Mouse (Mus musculus): Measurements from ENCODE around the gene Trub2. TPM values are rescaled to one million over a fixed set of nuclear protein-coding genes. Genes with fewer than 3 reads are reported as not detected.

Gene Trub2
- 10 to 100 TPM; 24.4 to 32.5 TPM for total RNA-seq (2021)
- polyA plus RNA-seq (2012; rRNA removed): 34.0 and 44.3 TPM in 2 replicates
- long read RNA-seq, transcript Trub2-201 (8 exons, 3,408 nt): major isoform, 9 of 27 reads
- long read RNA-seq, partial matches to known transcripts: 4 of 27 reads
- long read RNA-seq, other reads (novel, unspliced or antisense): 14 of 27 reads

DNA sequence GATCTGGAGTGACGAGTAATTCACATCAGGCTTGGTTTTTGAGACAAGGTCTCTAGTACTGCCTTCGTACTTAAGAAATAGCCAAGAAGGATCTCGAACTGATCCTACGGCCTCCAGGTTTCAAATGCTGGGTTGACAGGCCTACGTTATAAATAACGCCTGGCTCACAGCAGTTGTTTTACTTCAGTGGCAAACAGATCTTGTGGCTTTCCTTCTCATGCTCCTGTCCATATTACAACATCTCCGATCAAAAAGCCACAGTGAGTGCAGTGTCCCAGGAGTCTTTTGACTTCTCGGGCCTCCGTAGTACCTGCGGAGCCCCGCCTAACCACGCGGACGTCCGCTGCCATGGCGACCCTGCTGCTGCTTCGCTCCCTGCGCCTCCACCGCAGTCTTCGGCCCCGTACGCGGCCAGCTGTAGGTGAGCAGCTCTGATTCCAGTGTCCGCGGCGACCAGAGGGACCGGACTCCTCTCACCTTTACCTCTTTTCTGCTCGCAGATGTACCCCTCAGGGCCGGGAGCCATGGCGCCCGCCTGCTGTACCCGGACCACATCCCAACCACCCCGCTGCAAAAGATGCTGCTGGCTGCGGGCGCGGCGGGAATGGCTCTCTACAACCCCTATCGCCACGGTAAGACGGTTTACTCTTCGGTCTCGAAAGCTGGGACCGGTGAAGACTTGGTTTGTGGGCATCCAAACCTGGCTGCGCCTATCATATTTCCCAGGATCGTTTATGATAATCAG, at the start of gene Trub2:
Gene Trub2 (minus strand): TSS at position 566 of the 745 bp plus-strand sequence.
- Histone ChIP-seq H3K27me3 (ENCODE audit: control insufficient read depth, insufficient read depth, low read length) (no peaks in the 10 kb centered on the region), H3K36me3 (ENCODE audit: control insufficient read depth, insufficient read depth, low read length) (no peaks in the 10 kb centered on the region), H3K9ac (ENCODE audit: low read depth, low read length) (peak within 1 kb of the TSS; percentile 88), H3K79me2 (replicated peaks; ENCODE audit: control insufficient read depth, insufficient read depth, low read length) (no peaks in the 10 kb centered on the region; the same call in 1 of the 2 replicates), H3K4me3 (peak within 1 kb of the TSS; percentile 71), H3K4me1 (ENCODE audit: control insufficient read depth, insufficient read depth, low read length) (no peaks in the 10 kb centered on the region), H3K27ac (peak within 1 kb of the TSS; percentile 60)
- DNase-seq: peak; percentile 88 to 89
- TF ChIP-seq CTCF (IDR thresholded peaks at IDR 0.05) (no peak), EP300 (IDR thresholded peaks at IDR 0.05; ENCODE audit: insufficient read depth, low read depth, low read length) (no peak), POLR2A (IDR thresholded peaks at IDR 0.05; ENCODE audit: insufficient read depth, low read depth, low read length) (no peak)
- under 1% methylated on average over 45 of the region's 45 CpGs for WGBS
- intact Hi-C loops (cut with DNase I): loop anchor here (2.0 kb wide), 2 partner anchors 15 to 39 kb away; partner anchors contain the start of gene Slc27a4

DNA sequence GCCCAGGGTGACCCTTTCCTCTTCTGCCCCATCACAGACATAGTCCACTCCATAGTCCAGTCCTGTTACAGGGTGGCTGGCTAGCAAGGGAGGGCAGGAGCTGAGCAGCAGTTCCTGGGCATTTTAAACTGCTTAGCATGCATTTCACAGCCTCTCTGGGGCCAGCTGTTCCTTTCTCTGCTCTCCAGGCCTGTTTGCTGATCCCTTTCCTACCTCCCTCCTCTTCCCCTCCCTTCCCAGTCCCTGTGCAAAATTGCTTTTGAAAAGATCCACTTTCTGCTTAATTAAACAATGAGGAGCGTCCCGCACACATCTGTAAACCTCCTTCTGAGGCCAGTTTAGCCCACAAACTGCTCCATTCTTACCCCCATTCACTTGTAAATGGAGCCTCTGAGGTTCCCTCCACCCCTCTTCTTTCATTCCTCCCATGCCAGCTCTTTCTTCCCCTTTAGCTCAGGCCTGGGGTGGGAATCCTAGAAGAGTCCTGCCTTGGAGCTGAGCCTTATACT, 47.1 kb upstream of the Trub2 start:
- no peaks in the 10 kb centered on the region for H3K36me3 ChIP-seq (ENCODE audit: control insufficient read depth, insufficient read depth, low read length)
- no peak overlapping the region for H3K27ac ChIP-seq
- H3K79me2 ChIP-seq (replicated peaks; ENCODE audit: control insufficient read depth, insufficient read depth, low read length): no peaks in the 10 kb centered on the region; the same call in 1 of the 2 replicates
- intact Hi-C loops (cut with DNase I): no loop called here
- no peak for DNase-seq
- H3K27me3 ChIP-seq (ENCODE audit: control insufficient read depth, insufficient read depth, low read length): no peaks in the 10 kb centered on the region
- 82% methylated on average over 2 of the region's 2 CpGs for WGBS
- H3K4me1 ChIP-seq (ENCODE audit: control insufficient read depth, insufficient read depth, low read length): no peaks in the 10 kb centered on the region
- TF ChIP-seq CTCF (IDR thresholded peaks at IDR 0.05): no peak
- no peak for TF ChIP-seq EP300 (IDR thresholded peaks at IDR 0.05; ENCODE audit: insufficient read depth, low read depth, low read length)
- no peak for TF ChIP-seq POLR2A (IDR thresholded peaks at IDR 0.05; ENCODE audit: insufficient read depth, low read depth, low read length)
- no peak overlapping the region for H3K9ac ChIP-seq (ENCODE audit: low read depth, low read length)
- no peak overlapping the region for H3K4me3 ChIP-seq

DNA sequence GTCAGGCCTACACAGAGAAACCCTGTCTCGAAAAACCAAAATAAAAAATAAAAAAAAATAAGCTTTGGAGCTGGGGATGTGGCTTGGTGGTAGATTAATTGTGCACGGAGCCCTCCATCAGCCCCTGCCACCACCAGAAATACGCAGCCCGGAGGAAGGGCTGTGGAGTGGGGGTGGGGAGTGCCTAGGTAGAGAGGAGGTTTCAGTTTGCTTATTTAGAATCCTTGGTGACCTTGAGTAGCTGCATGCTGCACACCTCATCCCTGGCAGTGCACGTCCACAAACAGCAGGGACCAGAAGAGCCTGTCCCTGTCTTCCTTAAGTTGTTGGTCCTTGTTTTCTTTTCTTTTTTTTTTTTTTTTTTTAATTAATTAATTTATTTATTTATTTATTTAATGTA, 45.5 kb upstream of the Trub2 start:
- Histone ChIP-seq H3K4me1 (ENCODE audit: control insufficient read depth, insufficient read depth, low read length) (no peaks in the 10 kb centered on the region), H3K36me3 (ENCODE audit: control insufficient read depth, insufficient read depth, low read length) (no peaks in the 10 kb centered on the region), H3K79me2 (replicated peaks; ENCODE audit: control insufficient read depth, insufficient read depth, low read length) (peaks cover 4% of the 10 kb centered on the region; the same call in 1 of the 2 replicates), H3K9ac (ENCODE audit: low read depth, low read length) (no peak overlapping the region), H3K27me3 (ENCODE audit: control insufficient read depth, insufficient read depth, low read length) (no peaks in the 10 kb centered on the region), H3K27ac (no peak overlapping the region), H3K4me3 (no peak overlapping the region)
- no peak for TF ChIP-seq POLR2A (IDR thresholded peaks at IDR 0.05; ENCODE audit: insufficient read depth, low read depth, low read length)
- no peak for TF ChIP-seq EP300 (IDR thresholded peaks at IDR 0.05; ENCODE audit: insufficient read depth, low read depth, low read length)
- no peak for TF ChIP-seq CTCF (IDR thresholded peaks at IDR 0.05)
- intact Hi-C loops (cut with DNase I): no loop called here
- WGBS: 95% methylated on average over 5 of the region's 5 CpGs
- DNase-seq: no peak

DNA sequence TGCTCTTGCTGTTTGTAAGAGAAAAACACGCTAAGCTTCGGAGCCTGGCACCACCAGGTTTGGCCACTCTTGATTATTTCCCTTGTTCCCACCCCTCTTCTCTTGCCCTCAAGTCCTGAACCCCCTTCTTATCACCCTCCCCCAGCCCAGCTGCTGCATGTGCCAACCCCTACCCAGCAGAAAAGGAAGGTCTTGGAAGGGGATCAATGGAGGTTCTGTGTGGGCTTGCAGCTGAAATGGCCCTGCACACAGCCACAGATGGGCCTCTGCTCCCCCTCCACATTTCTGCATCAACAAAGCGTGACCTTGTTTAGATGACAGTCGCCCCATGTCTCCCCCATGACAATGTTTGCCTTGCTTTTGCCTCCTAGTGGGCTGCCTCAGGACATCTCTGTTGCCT, 42.8 kb upstream of the Trub2 start:
- 82% methylated on average over 4 of the region's 4 CpGs for WGBS
- TF ChIP-seq CTCF (IDR thresholded peaks at IDR 0.05) (no peak), POLR2A (IDR thresholded peaks at IDR 0.05; ENCODE audit: insufficient read depth, low read depth, low read length) (no peak), EP300 (IDR thresholded peaks at IDR 0.05; ENCODE audit: insufficient read depth, low read depth, low read length) (no peak)
- Histone ChIP-seq H3K9ac (ENCODE audit: low read depth, low read length) (no peak overlapping the region), H3K79me2 (replicated peaks; ENCODE audit: control insufficient read depth, insufficient read depth, low read length) (peaks cover 14% of the 10 kb centered on the region), H3K4me3 (no peak overlapping the region), H3K27me3 (ENCODE audit: control insufficient read depth, insufficient read depth, low read length) (no peaks in the 10 kb centered on the region), H3K4me1 (ENCODE audit: control insufficient read depth, insufficient read depth, low read length) (peaks cover 3% of the 10 kb centered on the region), H3K36me3 (ENCODE audit: control insufficient read depth, insufficient read depth, low read length) (no peaks in the 10 kb centered on the region), H3K27ac (no peak overlapping the region)
- no peak for DNase-seq
- intact Hi-C loops (cut with DNase I): no loop called here

DNA sequence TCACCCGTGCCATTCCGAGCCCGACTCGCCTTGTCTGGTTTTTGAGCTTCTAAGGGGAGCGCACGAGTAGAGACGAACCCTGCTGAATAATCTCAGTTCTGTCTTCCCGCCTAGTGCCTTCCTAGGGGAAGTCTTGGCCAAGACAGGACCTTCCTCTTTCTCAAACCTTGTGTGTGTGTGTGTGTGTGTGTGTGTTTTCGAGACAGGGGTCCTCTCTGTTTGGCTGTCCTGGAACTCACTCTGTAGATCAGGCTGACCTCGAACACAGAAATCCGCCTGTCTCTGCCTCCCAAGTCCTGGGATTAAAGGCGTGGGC, 39.4 kb upstream of the Trub2 start:
- intact Hi-C loops (cut with DNase I): loop anchor here (2.0 to 10.0 kb wide), 4 partner anchors 25 to 137 kb away; partner anchors contain the start of genes Coq4, Slc27a4 and Sptan1
- H3K9ac ChIP-seq (ENCODE audit: low read depth, low read length): peak overlapping the region; percentile 75
- H3K4me3 ChIP-seq: peak overlapping the region; percentile 92
- peaks cover 3% of the 10 kb centered on the region for H3K4me1 ChIP-seq (ENCODE audit: control insufficient read depth, insufficient read depth, low read length)
- DNase-seq: no peak
- no peaks in the 10 kb centered on the region for H3K36me3 ChIP-seq (ENCODE audit: control insufficient read depth, insufficient read depth, low read length)
- H3K79me2 ChIP-seq (replicated peaks; ENCODE audit: control insufficient read depth, insufficient read depth, low read length): peaks cover 14% of the 10 kb centered on the region
- peak overlapping the region; percentile 88 for H3K27ac ChIP-seq
- H3K27me3 ChIP-seq (ENCODE audit: control insufficient read depth, insufficient read depth, low read length): no peaks in the 10 kb centered on the region
- TF ChIP-seq CTCF (IDR thresholded peaks at IDR 0.05): no peak
- TF ChIP-seq POLR2A (IDR thresholded peaks at IDR 0.05; ENCODE audit: insufficient read depth, low read depth, low read length): no peak
- no peak for TF ChIP-seq EP300 (IDR thresholded peaks at IDR 0.05; ENCODE audit: insufficient read depth, low read depth, low read length)
- 1% methylated on average over 12 of the region's 12 CpGs for WGBS
